Mouse (Mus musculus) right cerebral cortex, postnatal 10 days (tissue): ENCODE data around the gene Ddx39b.

Experiments used
- DNase-seq, 2 experiments: peaks; one replicate each; pipeline ENCODE4 v3.0.0; 2021; ENCODE audit warnings: low spot score in 2 of 2

Gene Ddx39b

GRCm38 (mm10) chr17:35241305-35242014 is at the start of gene Ddx39b:
Gene Ddx39b, plus strand, starts transcription at chr17:35241746.
- peak; percentile 97 for DNase-seq

GRCm38 (mm10) chr17:35192924-35193323 is 48.6 kb upstream of the Ddx39b start:
- DNase-seq, result no peak

GRCm38 (mm10) chr17:35193881-35194843 is 47.4 kb upstream of the Ddx39b start, which contains the start of gene Ltb:
Gene Ltb, plus strand, starts transcription at chr17:35194439.
- DNase-seq, result no peak

- no peak for DNase-seq
These were observed 46.5 kb upstream of the Ddx39b start for GRCm38 (mm10) chr17:35194844-35195630.

GRCm38 (mm10) chr17:35195631-35196320 is 45.8 kb upstream of the Ddx39b start:
- DNase-seq, result peak; percentile 85

- DNase-seq, result no peak
These were observed 45.3 kb upstream of the Ddx39b start for GRCm38 (mm10) chr17:35196321-35196641.

- DNase-seq, result no peak
These were observed 44.4 kb upstream of the Ddx39b start for GRCm38 (mm10) chr17:35197126-35197525.

- DNase-seq, result no peak
These were observed 43.5 kb upstream of the Ddx39b start for GRCm38 (mm10) chr17:35198029-35198428.

GRCm38 (mm10) chr17:35198946-35199345 is 42.6 kb upstream of the Ddx39b start:
- DNase-seq, result no peak

GRCm38 (mm10) chr17:35200398-35200797 is 41.1 kb upstream of the Ddx39b start:
- no peak for DNase-seq

- no peak for DNase-seq
These were observed 40.4 kb upstream of the Ddx39b start for GRCm38 (mm10) chr17:35201128-35201527.

GRCm38 (mm10) chr17:35201787-35202186 is 39.8 kb upstream of the Ddx39b start, which contains the start of gene Tnf:
Gene Tnf, minus strand, starts transcription at chr17:35202007.
- DNase-seq, result no peak

- no peak for DNase-seq
These were observed 39.1 kb upstream of the Ddx39b start for GRCm38 (mm10) chr17:35202442-35202841.

GRCm38 (mm10) chr17:35204494-35205379 is 36.8 kb upstream of the Ddx39b start, which contains the start of gene Lta:
Gene Lta, minus strand, starts transcription at chr17:35205351.
- DNase-seq, result no peak

- DNase-seq, result no peak
These were observed 36.2 kb upstream of the Ddx39b start for GRCm38 (mm10) chr17:35205380-35205769.

- no peak for DNase-seq
These were observed 31.6 kb upstream of the Ddx39b start for GRCm38 (mm10) chr17:35209785-35210535.

GRCm38 (mm10) chr17:35210593-35210992 is 31.0 kb upstream of the Ddx39b start:
- no peak for DNase-seq

- DNase-seq, result no peak
These were observed 28.5 kb upstream of the Ddx39b start for GRCm38 (mm10) chr17:35213071-35213470.

- peak in 1 of 2 experiments; percentile 38 for DNase-seq
These were observed 22.9 kb upstream of the Ddx39b start for GRCm38 (mm10) chr17:35218516-35219193.
